Mouse (Mus musculus) c-Kit-positive CD71-negative TER-119-negative erythroid progenitor cells, embryonic 14.5 days (primary cell): Measurements from ENCODE around the gene Rhbdd1.

Experiments
- DNase-seq: peaks from one replicate; pipeline ENCODE4 v3.0.0-alpha.2; 2013; ENCODE audit warnings: low read depth

Rhbdd1 gene

GRCm38 (mm10) chr1:82482371-82482770 lies 166.1 kb downstream of the Rhbdd1 start:
- no peak for DNase-seq

- no peak for DNase-seq
These were observed 170.1 kb downstream of the Rhbdd1 start for GRCm38 (mm10) chr1:82486371-82486770.

GRCm38 (mm10) chr1:82491954-82492353 lies 175.7 kb downstream of the Rhbdd1 start:
- DNase-seq = no peak
